Mouse (Mus musculus) limb, embryonic 15.5 days (tissue): ENCODE results near the gene 1110008L16Rik. TPM values are rescaled to one million over a fixed set of nuclear protein-coding genes. Genes with fewer than 3 reads are reported as not detected.
"Not testable (repeated sequence)": the region's sequence is repeated elsewhere in the genome, so short reads cannot be mapped to it uniquely, and the experiment has no call there.

Source experiments
- ATAC-seq: fragments of 200-750 bp; cut with Nextera tagmentation; 2 replicates; pipeline ENCODE4 v1.8.0; 2017; ENCODE audit warnings: low read depth, moderate TSS enrichment; ENCODE audit not compliant: insufficient number of reproducible peaks, low FRiP score, low TSS enrichment
- H3K27ac ChIP-seq: fragments of 300-500 bp; sonication (generic); 2 replicates; pipeline ENCODE4 v1.5.1; 2015; ENCODE audit warnings: moderate library complexity, mild to moderate bottlenecking, inconsistent platforms
- H3K27me3 ChIP-seq: fragments of 300-500 bp; sonication (generic); 2 replicates; pipeline ENCODE4 v1.6.1; 2015; ENCODE audit warnings: inconsistent platforms
- H3K36me3 ChIP-seq: fragments of 300-500 bp; sonication (generic); 2 replicates; pipeline ENCODE4 v1.6.1; 2015; ENCODE audit warnings: inconsistent platforms
- H3K4me1 ChIP-seq: fragments of 300-500 bp; sonication (generic); 2 replicates; pipeline ENCODE4 v1.6.1; 2015; ENCODE audit warnings: inconsistent platforms
- H3K4me2 ChIP-seq: fragments of 300-500 bp; sonication (generic); 2 replicates; pipeline ENCODE4 v1.6.1; 2015; ENCODE audit warnings: mild to moderate bottlenecking, inconsistent platforms
- H3K4me3 ChIP-seq: fragments of 300-500 bp; sonication (generic); 2 replicates; pipeline ENCODE4 v1.5.1; 2015; ENCODE audit warnings: mild to moderate bottlenecking, inconsistent platforms
- H3K9ac ChIP-seq: fragments of 300-500 bp; sonication (generic); 2 replicates; pipeline ENCODE4 v1.6.1; 2015; ENCODE audit warnings: inconsistent platforms
- H3K9me3 ChIP-seq: fragments of 300-500 bp; sonication (generic); 2 replicates; pipeline ENCODE4 v1.6.1; 2016; ENCODE audit warnings: inconsistent platforms
- WGBS: fragments of 180-500 bp; shearing (Covaris S2); methylation state at CpG from one replicate; pipeline ENCODE4 v1.1.7; 2015; 5-methylcytosine and 5-hydroxymethylcytosine counted together
- polyA plus RNA-seq: library from polyadenylated mRNA; unstranded; fragments of >200 nt; fragmentation: Nextera tagmentation; extraction: Ambion mirVana; gene quantifications from 2 replicates; pipeline ENCODE4 v1.2.1, GENCODE M21; 2015

The 1110008L16Rik gene
- 13.2 and 14.2 TPM in 2 replicates for polyA plus RNA-seq

GRCm38 (mm10) chr12:55299336-55299735, at the start of gene 1110008L16Rik:
1110008L16Rik (plus strand) TSS chr12:55299577.
- H3K27ac ChIP-seq: no peak within 1 kb of the TSS
- peaks cover 21% of the 10 kb centered on the region for H3K4me1 ChIP-seq
- WGBS: 75% methylated on average over 5 of the region's 5 CpGs
- no peak within 1 kb of the TSS for H3K9ac ChIP-seq
- H3K4me2 ChIP-seq: no peak within 1 kb of the TSS
- peaks cover 38% of the 10 kb centered on the region for H3K36me3 ChIP-seq
- no peaks in the 10 kb centered on the region for H3K9me3 ChIP-seq
- H3K4me3 ChIP-seq: no peak within 1 kb of the TSS
- ATAC-seq: no peak
- H3K27me3 ChIP-seq: no peaks in the 10 kb centered on the region

GRCm38 (mm10) chr12:55261950-55262349, 37.4 kb upstream of the 1110008L16Rik start:
- H3K9me3 ChIP-seq, H3K27ac ChIP-seq, ATAC-seq, H3K4me1 ChIP-seq, H3K27me3 ChIP-seq, H3K36me3 ChIP-seq, H3K4me3 ChIP-seq, H3K4me2 ChIP-seq, H3K9ac ChIP-seq: not testable (repeated sequence)
- no CpG with 5 or more reads among the region's 8 CpGs for WGBS

DNA sequence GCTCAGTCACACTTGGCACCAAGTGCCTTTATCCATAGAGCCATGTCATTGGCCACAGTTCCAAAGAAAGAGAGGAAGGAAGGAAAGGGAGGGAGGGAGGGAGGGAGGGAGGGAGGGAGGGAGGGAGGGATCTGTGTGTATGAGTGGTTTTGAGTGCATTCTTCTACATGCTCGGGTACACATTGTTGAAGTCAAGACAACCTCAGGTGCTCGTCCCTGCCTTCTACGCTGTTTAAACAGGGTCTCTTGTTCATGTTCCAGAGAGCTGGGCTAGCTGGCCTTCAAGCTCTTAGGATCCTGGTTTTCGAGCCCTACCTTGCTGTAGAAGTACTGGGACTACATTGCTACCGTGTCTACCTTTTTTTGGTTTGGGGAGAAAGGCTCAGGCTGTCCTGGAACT, 36.0 kb upstream of the 1110008L16Rik start:
- not testable (repeated sequence) for H3K4me2 ChIP-seq, H3K36me3 ChIP-seq, H3K4me1 ChIP-seq, H3K9me3 ChIP-seq, H3K4me3 ChIP-seq, H3K27me3 ChIP-seq, H3K9ac ChIP-seq, ATAC-seq, H3K27ac ChIP-seq
- no CpG with 5 or more reads among the region's 5 CpGs for WGBS

DNA sequence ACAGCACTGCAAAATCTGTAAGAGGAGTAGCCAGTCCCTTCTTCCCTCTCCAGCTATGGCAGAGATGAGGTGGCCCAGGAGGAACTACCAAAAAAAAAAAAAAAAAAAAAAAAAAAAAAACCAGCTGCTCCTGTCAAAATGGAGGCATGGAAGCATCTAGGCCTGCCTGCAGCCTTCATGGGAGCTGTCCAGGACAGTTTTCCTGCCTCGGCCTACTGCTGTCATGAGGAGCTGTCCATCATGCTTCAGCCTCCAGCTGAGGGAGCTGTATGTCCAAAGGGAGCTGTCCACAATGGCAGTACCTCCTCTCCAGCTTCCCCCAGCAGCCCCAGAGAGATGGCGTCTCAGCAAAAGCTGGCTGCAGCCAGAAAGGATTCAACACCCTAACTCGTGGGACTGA, 27.1 kb upstream of the 1110008L16Rik start:
- Histone ChIP-seq H3K4me1 (no peaks in the 10 kb centered on the region), H3K27ac (no peak overlapping the region), H3K9me3 (no peaks in the 10 kb centered on the region), H3K27me3 (no peaks in the 10 kb centered on the region), H3K4me2 (no peak overlapping the region), H3K36me3 (peaks cover 6% of the 10 kb centered on the region), H3K4me3 (no peak overlapping the region), H3K9ac (no peak overlapping the region)
- ATAC-seq: no peak
- 78% methylated on average over 3 of the region's 3 CpGs for WGBS

DNA sequence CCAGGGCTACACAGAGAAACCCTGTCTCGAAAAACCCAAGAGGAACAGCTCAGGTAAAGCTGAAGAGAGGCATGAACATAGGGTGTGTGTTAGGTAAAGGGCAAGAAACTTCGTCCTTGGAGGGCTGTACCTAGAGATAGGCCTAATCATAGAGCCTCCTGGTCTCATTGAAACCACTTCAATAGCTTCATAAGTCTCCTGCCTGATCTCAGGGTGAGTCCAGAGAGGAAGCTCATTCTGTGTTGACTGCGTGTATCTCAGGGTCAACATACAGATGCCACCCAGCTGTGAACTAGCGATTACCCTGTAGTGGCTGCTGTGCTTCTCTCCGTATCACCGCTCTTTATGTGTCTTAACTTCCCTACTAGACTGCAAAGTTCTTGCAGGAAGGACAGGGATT, 21.8 kb upstream of the 1110008L16Rik start:
- H3K27ac ChIP-seq, H3K4me3 ChIP-seq, H3K9me3 ChIP-seq, H3K4me1 ChIP-seq, H3K4me2 ChIP-seq, H3K36me3 ChIP-seq, ATAC-seq, H3K27me3 ChIP-seq, H3K9ac ChIP-seq: not testable (repeated sequence)
- 89% methylated on average over 4 of the region's 6 CpGs for WGBS

GRCm38 (mm10) chr12:55298112-55298511, 1.3 kb upstream of the 1110008L16Rik start:
- H3K4me3 ChIP-seq: no peak overlapping the region
- H3K27ac ChIP-seq: no peak overlapping the region
- H3K4me1 ChIP-seq: peaks cover 13% of the 10 kb centered on the region
- H3K9me3 ChIP-seq: no peaks in the 10 kb centered on the region
- H3K9ac ChIP-seq: no peak overlapping the region
- H3K36me3 ChIP-seq: peaks cover 46% of the 10 kb centered on the region
- ATAC-seq: no peak
- no peaks in the 10 kb centered on the region for H3K27me3 ChIP-seq
- no peak overlapping the region for H3K4me2 ChIP-seq
- WGBS: 95% methylated on average over 9 of the region's 9 CpGs

DNA sequence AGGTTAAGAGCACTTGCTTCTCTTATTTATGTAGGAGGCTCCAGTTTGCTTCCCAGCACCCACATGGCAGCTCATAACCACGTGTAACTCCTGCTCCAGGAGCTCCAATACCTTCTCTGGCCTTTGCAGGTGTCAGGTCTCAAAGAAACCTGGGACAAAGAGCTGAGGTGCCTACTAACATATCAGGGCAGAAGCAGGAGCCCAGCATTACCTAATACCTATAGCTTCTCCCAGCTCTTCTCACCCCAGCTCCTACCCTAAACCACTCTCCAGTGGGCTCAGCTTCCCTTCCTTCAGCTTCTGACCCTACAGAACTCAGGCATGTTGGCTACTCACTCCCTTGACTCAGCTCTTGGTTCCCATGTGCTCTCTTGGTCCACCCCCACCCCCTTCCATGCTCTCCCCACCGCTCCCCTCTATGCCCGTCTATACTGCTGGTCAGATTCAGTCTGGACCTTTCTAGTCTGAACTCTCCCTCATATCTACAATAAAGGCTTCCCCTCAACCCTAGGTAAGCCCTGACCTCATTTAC, 1.5 kb downstream of the 1110008L16Rik start:
- H3K4me1 ChIP-seq: peaks cover 21% of the 10 kb centered on the region
- H3K4me2 ChIP-seq: peak overlapping the region; percentile 51; the same call in 1 of the 2 replicates
- H3K36me3 ChIP-seq: peaks cover 25% of the 10 kb centered on the region
- WGBS: 80% methylated on average over 3 of the region's 3 CpGs
- H3K9ac ChIP-seq: no peak overlapping the region
- no peak overlapping the region; the same call in 1 of the 2 replicates for H3K4me3 ChIP-seq
- no peaks in the 10 kb centered on the region for H3K9me3 ChIP-seq
- no peaks in the 10 kb centered on the region for H3K27me3 ChIP-seq
- ATAC-seq: no peak
- H3K27ac ChIP-seq: no peak overlapping the region

DNA sequence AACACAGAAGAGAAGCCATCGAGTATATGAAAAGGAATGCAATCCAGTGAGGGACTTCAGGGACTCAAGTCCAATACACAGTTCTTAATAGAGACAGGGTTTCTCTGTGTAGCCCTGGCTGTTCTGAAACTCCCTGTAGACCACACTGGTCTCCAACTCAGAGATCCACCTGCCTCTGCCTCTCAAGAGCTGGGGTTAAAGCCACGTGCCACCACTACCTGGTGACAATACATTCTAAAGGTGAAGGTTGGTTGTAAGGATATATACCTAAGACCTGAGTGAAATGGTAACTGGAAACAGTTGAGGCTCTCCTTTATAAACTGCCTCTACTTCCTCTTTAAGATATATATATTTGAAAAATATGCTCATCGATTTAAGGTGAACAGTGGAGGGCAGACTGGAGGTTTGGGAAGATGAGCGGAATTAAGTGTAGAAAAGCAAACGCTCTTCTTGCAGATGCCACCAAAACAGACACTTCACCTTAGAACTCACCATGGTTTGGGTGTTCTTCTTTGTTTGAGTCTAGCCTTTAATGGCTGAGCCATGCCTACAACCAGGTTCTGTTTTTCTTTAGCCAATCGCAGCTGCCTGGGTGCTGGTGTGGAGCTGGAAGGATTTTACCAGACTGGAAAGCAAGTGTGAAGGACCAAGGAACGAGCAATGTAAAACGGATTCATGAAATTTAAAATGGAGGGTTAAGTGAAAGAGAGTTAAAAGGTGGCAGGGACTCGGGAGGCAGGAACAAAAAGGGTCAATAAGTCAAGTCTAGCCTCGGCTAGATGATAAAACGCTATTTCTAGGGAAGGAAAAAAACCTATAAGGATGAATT, 2.3 kb downstream of the 1110008L16Rik start:
- H3K4me2 ChIP-seq: peak overlapping the region; percentile 51
- no peak for ATAC-seq
- WGBS: 43% methylated on average over 11 of the region's 11 CpGs
- H3K9me3 ChIP-seq: no peaks in the 10 kb centered on the region
- H3K27me3 ChIP-seq: no peaks in the 10 kb centered on the region
- peak overlapping the region; percentile 62 for H3K9ac ChIP-seq
- peaks cover 24% of the 10 kb centered on the region for H3K36me3 ChIP-seq
- H3K4me1 ChIP-seq: peaks cover 21% of the 10 kb centered on the region
- H3K27ac ChIP-seq: peak overlapping the region; percentile 95
- peak overlapping the region; percentile 61 for H3K4me3 ChIP-seq

DNA sequence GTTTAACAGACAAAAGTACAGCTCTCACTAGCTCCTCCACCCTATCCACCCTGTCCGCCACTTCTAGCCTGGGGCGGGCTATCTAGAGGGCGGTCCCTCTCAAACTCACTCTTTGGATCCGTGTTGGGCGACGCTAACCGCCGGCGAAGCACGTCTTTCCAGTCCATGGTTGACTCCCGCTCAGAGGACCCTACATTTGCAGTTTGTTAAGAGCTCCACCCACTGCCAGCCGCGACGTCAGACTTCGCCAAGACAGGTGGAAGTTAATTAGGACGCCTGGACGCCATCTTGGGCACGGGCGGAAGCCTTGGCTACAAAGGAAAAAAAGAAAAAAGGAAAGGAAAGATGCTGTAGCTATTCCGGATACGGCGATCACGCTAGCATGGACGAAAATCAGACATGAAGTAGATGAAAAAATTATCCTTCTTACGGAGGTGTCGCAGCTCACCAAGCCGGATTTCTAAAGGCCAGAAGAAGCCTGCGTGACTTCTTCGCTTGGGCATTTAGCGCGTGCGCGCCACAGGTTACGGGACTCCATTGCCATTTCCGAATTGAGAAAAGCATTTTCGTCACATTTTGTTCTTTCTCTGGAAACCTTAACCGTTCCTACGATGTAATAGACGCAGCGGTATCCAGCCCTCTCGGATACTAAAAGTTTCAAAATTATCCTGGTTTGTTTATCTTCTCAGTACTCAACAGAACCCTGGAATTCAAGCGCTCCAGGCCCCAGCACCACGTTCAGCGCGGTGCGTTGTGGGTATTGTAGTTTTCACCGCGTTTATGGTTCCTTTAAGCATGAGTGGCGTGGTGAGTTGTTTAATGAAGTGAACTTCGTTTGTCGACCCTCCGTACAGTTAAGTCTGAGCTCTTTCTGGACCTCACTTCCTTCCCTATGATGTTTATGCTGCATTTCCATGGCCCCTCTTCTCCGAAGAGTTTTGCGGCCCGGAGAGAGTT, 3.4 kb downstream of the 1110008L16Rik start, which contains the start of gene Ppp2r3c:
Gene Ppp2r3c (minus strand): TSS at position 514 of the 957 bp plus-strand sequence.
- Histone ChIP-seq H3K4me3 (peak within 1 kb of the TSS; percentile 61), H3K27ac (peak within 1 kb of the TSS; percentile 95), H3K9me3 (no peaks in the 10 kb centered on the region), H3K27me3 (no peaks in the 10 kb centered on the region), H3K4me1 (peaks cover 21% of the 10 kb centered on the region), H3K4me2 (peak within 1 kb of the TSS; percentile 60), H3K36me3 (peaks cover 17% of the 10 kb centered on the region), H3K9ac (peak within 1 kb of the TSS; percentile 62)
- peak; percentile 92 for ATAC-seq
- under 1% methylated on average over 55 of the region's 55 CpGs for WGBS

DNA sequence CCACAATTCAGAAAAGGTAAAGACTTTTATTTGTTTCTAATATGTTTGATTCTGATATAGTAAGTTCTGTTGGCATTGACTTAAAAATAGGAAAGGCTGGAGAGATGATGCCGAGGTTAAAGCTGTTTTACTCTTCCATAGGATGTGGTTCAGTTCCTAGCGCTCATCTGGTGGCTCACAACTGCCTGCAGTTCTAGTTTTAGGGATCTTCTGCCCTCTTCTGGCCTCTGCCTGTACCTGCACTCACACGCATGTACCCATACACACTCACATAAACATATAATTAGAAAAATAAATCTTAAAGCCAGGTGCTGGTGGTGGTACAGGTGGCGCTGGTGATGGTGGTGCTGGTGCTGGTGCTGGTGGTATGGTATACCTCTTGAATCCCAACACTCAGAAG, 7.0 kb downstream of the 1110008L16Rik start:
- no peaks in the 10 kb centered on the region for H3K27me3 ChIP-seq
- WGBS: 98% methylated on average over 4 of the region's 4 CpGs
- peaks cover 10% of the 10 kb centered on the region for H3K4me1 ChIP-seq
- H3K4me2 ChIP-seq: no peak overlapping the region
- ATAC-seq: no peak
- H3K36me3 ChIP-seq: peaks cover 21% of the 10 kb centered on the region; the same call in 1 of the 2 replicates
- H3K9me3 ChIP-seq: no peaks in the 10 kb centered on the region
- H3K4me3 ChIP-seq: no peak overlapping the region
- H3K27ac ChIP-seq: no peak overlapping the region
- H3K9ac ChIP-seq: no peak overlapping the region

DNA sequence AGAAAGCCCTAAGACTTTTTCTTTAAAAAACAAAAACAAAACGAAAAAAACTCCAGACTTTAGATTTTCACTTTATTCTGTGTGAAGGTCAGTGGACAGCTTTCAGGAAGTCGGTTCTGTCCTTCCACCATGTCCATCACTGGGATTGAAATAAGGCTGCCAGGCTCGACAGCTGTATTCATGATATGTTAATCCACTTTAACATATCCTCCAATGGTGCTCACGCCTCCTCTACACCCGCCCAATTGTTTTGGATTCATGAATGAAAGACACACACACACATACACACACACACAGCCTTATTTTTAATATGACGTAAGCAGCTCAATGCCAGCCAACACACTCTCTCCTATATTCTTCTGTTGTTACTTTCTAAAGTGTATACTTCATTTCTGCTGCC, 8.2 kb downstream of the 1110008L16Rik start:
- Histone ChIP-seq H3K4me2 (no peak overlapping the region), H3K36me3 (peaks cover 21% of the 10 kb centered on the region; the same call in 1 of the 2 replicates), H3K27ac (no peak overlapping the region), H3K9ac (no peak overlapping the region), H3K4me3 (no peak overlapping the region), H3K4me1 (peaks cover 7% of the 10 kb centered on the region; the same call in 1 of the 2 replicates), H3K9me3 (no peaks in the 10 kb centered on the region), H3K27me3 (no peaks in the 10 kb centered on the region)
- WGBS: 87% methylated on average over 6 of the region's 6 CpGs
- ATAC-seq: no peak
